Mouse (Mus musculus) layer of hippocampus, adult 6 months (tissue): ENCODE data around the gene Ano4. TPM values are rescaled to one million over a fixed set of nuclear protein-coding genes. Genes with fewer than 3 reads are reported as not detected.

Experiments used
- long read RNA-seq, 2 experiments: library from polyadenylated mRNA; unstranded; transcript quantifications; one replicate each; pipeline ENCODE4 v2.0.0; 2019 to 2020
- polyA plus RNA-seq: library from polyadenylated mRNA; unstranded; fragments of <200 nt; fragmentation: Nextera tagmentation; gene quantifications from 2 replicates; pipeline ENCODE4 v1.2.3, GENCODE M21; 2021

Gene Ano4
- polyA plus RNA-seq = 5.8 and 5.9 TPM in 2 replicates
- long read RNA-seq, experiment 1, full-length matches to known transcripts = 3 of 17 reads
- long read RNA-seq, experiment 1, partial matches to known transcripts = 5 of 17 reads
- long read RNA-seq, experiment 1, other reads (novel, unspliced or antisense) = 9 of 17 reads
- long read RNA-seq, experiment 2, full-length matches to known transcripts = 18 of 56 reads
- long read RNA-seq, experiment 2, partial matches to known transcripts = 11 of 56 reads
- long read RNA-seq, experiment 2, other reads (novel, unspliced or antisense) = 27 of 56 reads

GRCm38 (mm10) chr10:89344491-89345195 is at the start of gene Ano4:
Gene Ano4, minus strand, starts transcription at chr10:89344762.

Other genes starting within 250 kb of the Ano4 start
- 0.50 and 1.3 TPM in 2 replicates for gene Gas2l3, start 99.2 kb upstream of the Ano4 start, polyA plus RNA-seq
- 0.06 and 0.09 TPM in 2 replicates for gene Nr1h4, start 188.8 kb upstream of the Ano4 start, polyA plus RNA-seq